Mouse (Mus musculus) cortical plate, adult 2 months (tissue): Measurements from ENCODE around the gene Robo1.

Experiments
- CTCF ChIP-seq: fragments of 200-500 bp; IDR thresholded peaks from 2 replicates; pipeline ENCODE4 v1.5.1; 2011; ENCODE audit warnings: mild to moderate bottlenecking, control low read depth, low read length; ENCODE audit not compliant: insufficient read depth; ENCODE audit errors: extremely low read depth
- POLR2A ChIP-seq: fragments of 200-500 bp; IDR thresholded peaks from 2 replicates; pipeline ENCODE4 v1.6.1; 2011; ENCODE audit warnings: mild to moderate bottlenecking, low read length, control low read depth; ENCODE audit not compliant: insufficient read depth; ENCODE audit errors: extremely low read depth

- TF ChIP-seq POLR2A: no peak
- TF ChIP-seq CTCF: no peak
These were observed 581.3 kb downstream of the Robo1 start for GRCm38 (mm10) chr16:72889401-72889800.
